8 mouse cellular contexts compared by ENCODE assay signal in genomic region chr5:140608634-140609015, GRCm38 (mm10). TPM values are rescaled to one million over a fixed set of nuclear protein-coding genes. Genes with fewer than 3 reads are reported as not detected.
DNase-seq lines count a peak whose midpoint lies in the region; ATAC-seq and TF ChIP-seq lines count a peak whose summit lies in the region.

No protein-coding gene starts in this region.

- TF ChIP-seq POLR2A in cortical plate, adult 2 months (IDR thresholded peaks at IDR 0.05; ENCODE audit: extremely low read depth, insufficient read depth, low read length) = no peak

- H3K9ac ChIP-seq in heart, embryonic 16.5 days (ENCODE audit: low read length) = peak overlapping the region; percentile 79
- peak overlapping the region; percentile 80 for H3K9ac ChIP-seq in liver, embryonic 15.5 days
- H3K9ac ChIP-seq in stomach, embryonic 14.5 days (replicated peaks; ENCODE audit: low read depth, low read length) = peak overlapping the region; percentile 68

- no peak for TF ChIP-seq CTCF in layer of hippocampus, adult 2 months (conservative IDR thresholded peaks at IDR 0.05)
- TF ChIP-seq CTCF in cortical plate, adult 2 months (IDR thresholded peaks at IDR 0.05; ENCODE audit: extremely low read depth, insufficient read depth, low read length) = no peak

- no peaks in the 10 kb centered on the region for H3K4me1 ChIP-seq in cortical plate, adult 2 months (ENCODE audit: control insufficient read depth, insufficient read depth, low read length)
- H3K4me1 ChIP-seq in heart, embryonic 16.5 days (ENCODE audit: control insufficient read depth, insufficient read depth, low read length) = peaks cover 52% of the 10 kb centered on the region
- peaks cover 86% of the 10 kb centered on the region for H3K4me1 ChIP-seq in liver, embryonic 15.5 days (replicated peaks)
- H3K4me1 ChIP-seq in stomach, embryonic 14.5 days (ENCODE audit: control insufficient read depth, insufficient read depth, low read length) = peaks cover 45% of the 10 kb centered on the region

- peak overlapping the region; percentile 90 for H3K27ac ChIP-seq in layer of hippocampus, adult 2 months
- H3K27ac ChIP-seq in cortical plate, adult 2 months (ENCODE audit: insufficient read depth, low read length) = peak overlapping the region; percentile 75
- H3K27ac ChIP-seq in heart, embryonic 16.5 days (ENCODE audit: low read length) = peak overlapping the region; percentile 71
- H3K27ac ChIP-seq in liver, embryonic 15.5 days (replicated peaks) = peak overlapping the region; percentile 80
- H3K27ac ChIP-seq in stomach, embryonic 14.5 days (ENCODE audit: low read length) = peak overlapping the region; percentile 96

- peak overlapping the region; percentile 67 for H3K4me3 ChIP-seq in layer of hippocampus, adult 2 months
- peak overlapping the region; percentile 48 for H3K4me3 ChIP-seq in cortical plate, adult 2 months (ENCODE audit: insufficient read depth, low read length)
- peak overlapping the region; percentile 70 for H3K4me3 ChIP-seq in heart, embryonic 16.5 days (ENCODE audit: low read length)
- peak overlapping the region; percentile 75 for H3K4me3 ChIP-seq in liver, embryonic 15.5 days (replicated peaks)
- peak overlapping the region; percentile 64 for H3K4me3 ChIP-seq in stomach, embryonic 14.5 days (ENCODE audit: low read depth, low read length)

- H3K9me3 ChIP-seq in heart, embryonic 16.5 days (replicated peaks; ENCODE audit: control insufficient read depth, low read length) = no peaks in the 10 kb centered on the region
- no peaks in the 10 kb centered on the region for H3K9me3 ChIP-seq in liver, embryonic 15.5 days (replicated peaks)
- no peaks in the 10 kb centered on the region for H3K9me3 ChIP-seq in stomach, embryonic 14.5 days (ENCODE audit: control insufficient read depth, low read depth, low read length)

- peak overlapping the region; percentile 90 for H3K4me2 ChIP-seq in heart, embryonic 16.5 days (ENCODE audit: low read depth, low read length)
- peak overlapping the region; percentile 97 for H3K4me2 ChIP-seq in liver, embryonic 15.5 days
- H3K4me2 ChIP-seq in stomach, embryonic 14.5 days (replicated peaks; ENCODE audit: low read depth, low read length) = peak overlapping the region; percentile 72

- ATAC-seq in heart, embryonic 16.5 days (replicated peaks; ENCODE audit: extremely low read depth, insufficient read depth, low FRiP score) = no peak
- no peak for ATAC-seq in liver, embryonic 15.5 days (ENCODE audit: insufficient read depth)
- no peak for ATAC-seq in stomach, embryonic 14.5 days (ENCODE audit: insufficient number of reproducible peaks, insufficient read depth, low FRiP score, low read depth)
- no peak for ATAC-seq in frontal cortex, adult (ENCODE audit: low TSS enrichment)

- 5% methylated on average over 16 of the region's 16 CpGs for WGBS in heart, embryonic 16.5 days
- 2% methylated on average over 16 of the region's 16 CpGs for WGBS in liver, embryonic 15.5 days (ENCODE audit: insufficient replicate concordance)
- 5% methylated on average over 16 of the region's 16 CpGs for WGBS in stomach, embryonic 14.5 days

- peak; percentile 43 to 48 for DNase-seq in layer of hippocampus, adult 2 months (ENCODE audit: low spot score in 2 of 2)
- DNase-seq in layer of hippocampus, adult 9-10 months (ENCODE audit: low spot score) = no peak
- no peak for DNase-seq in gastrocnemius, postnatal 25 days

- H3K27me3 ChIP-seq in heart, embryonic 16.5 days (ENCODE audit: control insufficient read depth, insufficient read depth, low read length) = peaks cover 51% of the 10 kb centered on the region
- peaks cover 87% of the 10 kb centered on the region for H3K27me3 ChIP-seq in liver, embryonic 15.5 days
- peaks cover 3% of the 10 kb centered on the region; the same call in 1 of the 2 replicates for H3K27me3 ChIP-seq in stomach, embryonic 14.5 days (ENCODE audit: control insufficient read depth, insufficient read depth, low read length)

- no peaks in the 10 kb centered on the region for H3K36me3 ChIP-seq in heart, embryonic 16.5 days (ENCODE audit: control insufficient read depth, insufficient read depth)
- peaks cover 23% of the 10 kb centered on the region for H3K36me3 ChIP-seq in liver, embryonic 15.5 days (replicated peaks)
- peaks cover 11% of the 10 kb centered on the region for H3K36me3 ChIP-seq in stomach, embryonic 14.5 days (ENCODE audit: control insufficient read depth, insufficient read depth, low read length)

RNA-seq across cellular contexts. Expression of gene Lfng, which starts 1.5 kb away (rescaled TPM):
- 10 to 100 TPM; 23.9 to 24.8 TPM for total RNA-seq in layer of hippocampus, adult 2 months (2021)
- polyA plus RNA-seq in cortical plate, adult 2 months (2012; rRNA removed) = 35.1 and 37.0 TPM in 2 replicates
- polyA plus RNA-seq in heart, embryonic 16.5 days (2015; fragmentation: Nextera tagmentation; extraction: Ambion mirVana) = 6.2 and 7.7 TPM in 2 replicates
- 11.0 and 12.9 TPM in 2 replicates for polyA plus RNA-seq in liver, embryonic 15.5 days (2015; fragmentation: Nextera tagmentation; extraction: Ambion mirVana)
- polyA plus RNA-seq in stomach, embryonic 14.5 days (2014; fragmentation: Nextera tagmentation; extraction: Ambion mirVana) = 22.4 and 25.8 TPM in 2 replicates
- total RNA-seq in gastrocnemius, postnatal 25 days (2021) = 1 to 10 TPM; 2.7 to 5.5 TPM

RNA-seq across cellular contexts. Expression of gene Ttyh3, which starts 40.2 kb away (rescaled TPM):
- 100 to 1,000 TPM; 187 to 201 TPM for total RNA-seq in layer of hippocampus, adult 2 months (2021)
- 114 and 119 TPM in 2 replicates for polyA plus RNA-seq in cortical plate, adult 2 months (2012; rRNA removed)
- 16.3 and 17.9 TPM in 2 replicates for polyA plus RNA-seq in heart, embryonic 16.5 days (2015; fragmentation: Nextera tagmentation; extraction: Ambion mirVana)
- polyA plus RNA-seq in liver, embryonic 15.5 days (2015; fragmentation: Nextera tagmentation; extraction: Ambion mirVana) = 6.7 and 7.6 TPM in 2 replicates
- 41.9 and 43.1 TPM in 2 replicates for polyA plus RNA-seq in stomach, embryonic 14.5 days (2014; fragmentation: Nextera tagmentation; extraction: Ambion mirVana)
- total RNA-seq in gastrocnemius, postnatal 25 days (2021) = 1 to 10 TPM; 6.1 to 7.8 TPM

RNA-seq across cellular contexts. Expression of gene Grifin, which starts 43.8 kb away (rescaled TPM):
- total RNA-seq in layer of hippocampus, adult 2 months (2021) = not detected
- 0.26 and 1.4 TPM in 2 replicates for polyA plus RNA-seq in cortical plate, adult 2 months (2012; rRNA removed)
- polyA plus RNA-seq in heart, embryonic 16.5 days (2015; fragmentation: Nextera tagmentation; extraction: Ambion mirVana) = 0.79 and 0.98 TPM in 2 replicates
- 1.4 and 1.9 TPM in 2 replicates for polyA plus RNA-seq in liver, embryonic 15.5 days (2015; fragmentation: Nextera tagmentation; extraction: Ambion mirVana)
- 0.74 TPM in 1 of 2 replicates, not detected in the other for polyA plus RNA-seq in stomach, embryonic 14.5 days (2014; fragmentation: Nextera tagmentation; extraction: Ambion mirVana)
- not detected for total RNA-seq in gastrocnemius, postnatal 25 days (2021)

Comparison
In these comparisons a context has a peak if more than half of its experiments do, and no peak if none do; other contexts are left out.
1. DNase-seq: peak in layer of hippocampus, adult 2 months (2 of 2); none in layer of hippocampus, adult 9-10 months (single experiment) and gastrocnemius, postnatal 25 days (single experiment).
2. Peak in every context shown above with its lines, with median percentiles within 50 percentile points of each other: H3K27ac ChIP-seq, H3K4me3 ChIP-seq, H3K4me2 ChIP-seq and H3K9ac ChIP-seq.